Mouse (Mus musculus) embryonic facial prominence, embryonic 11.5 days (tissue): Measurements from ENCODE around the gene Mocs2. TPM values are rescaled to one million over a fixed set of nuclear protein-coding genes. Genes with fewer than 3 reads are reported as not detected.

Experiments used
- ATAC-seq: fragments of 200-750 bp; cut with Nextera tagmentation; replicated peaks from 2 replicates; pipeline ENCODE4 v1.8.0; 2017; ENCODE audit warnings: low read depth; ENCODE audit not compliant: insufficient number of reproducible peaks, low FRiP score, low TSS enrichment
- DNase-seq: peaks from one replicate; pipeline ENCODE4 v3.0.0-alpha.2; 2015; ENCODE audit warnings: low spot score
- H3K27ac ChIP-seq: fragments of 300-500 bp; sonication (generic); replicated peaks from 2 replicates; pipeline ENCODE4 v1.5.1; 2014; ENCODE audit warnings: mild to moderate bottlenecking, low read depth, low read length, control low read depth
- H3K27me3 ChIP-seq: fragments of 300-500 bp; sonication (generic); 2 replicates; pipeline ENCODE4 v1.6.1; 2014; ENCODE audit warnings: mild to moderate bottlenecking, low read length, moderate library complexity, mixed read lengths; ENCODE audit not compliant: control insufficient read depth, insufficient read depth
- H3K36me3 ChIP-seq: fragments of 300-500 bp; sonication (generic); replicated peaks from 2 replicates; pipeline ENCODE4 v1.6.1; 2014; ENCODE audit warnings: low read depth, mild to moderate bottlenecking, low read length, moderate library complexity, mixed read lengths; ENCODE audit not compliant: control insufficient read depth, insufficient read depth
- H3K4me1 ChIP-seq: fragments of 300-500 bp; sonication (generic); 2 replicates; pipeline ENCODE4 v1.6.1; 2014; ENCODE audit warnings: low read length, mixed read lengths; ENCODE audit not compliant: control insufficient read depth, insufficient read depth
- H3K4me2 ChIP-seq: fragments of 300-500 bp; sonication (generic); 2 replicates; pipeline ENCODE4 v1.6.1; 2014; ENCODE audit warnings: low read depth, mild to moderate bottlenecking, control low read depth, low read length, moderate library complexity
- H3K4me3 ChIP-seq: fragments of 300-500 bp; sonication (generic); 2 replicates; pipeline ENCODE4 v1.5.1; 2014; ENCODE audit warnings: low read depth, low read length, control low read depth
- H3K9ac ChIP-seq: fragments of 300-500 bp; sonication (generic); replicated peaks from 2 replicates; pipeline ENCODE4 v1.6.1; 2014; ENCODE audit warnings: mild to moderate bottlenecking, control low read depth, low read length
- H3K9me3 ChIP-seq: fragments of 300-500 bp; sonication (generic); replicated peaks from 2 replicates; pipeline ENCODE4 v1.6.1; 2016; ENCODE audit warnings: mild to moderate bottlenecking, low read length, inconsistent platforms, mixed read lengths; ENCODE audit not compliant: control insufficient read depth
- WGBS: fragments of 180-500 bp; shearing (Covaris S2); extraction: QIAGEN DNeasy Blood & Tissue Kit; methylation state at CpG from one replicate; pipeline ENCODE4 v1.1.7; 2014; 5-methylcytosine and 5-hydroxymethylcytosine counted together
- polyA plus RNA-seq: library from polyadenylated mRNA; unstranded; fragments of >200 nt; fragmentation: Nextera tagmentation; extraction: Ambion mirVana; gene quantifications from 2 replicates; pipeline ENCODE4 v1.2.1, GENCODE M21; 2014

Gene Mocs2
- polyA plus RNA-seq, 1 experiment from 2014 or later: 81.4 TPM

- no peaks in the 10 kb centered on the region for H3K36me3 ChIP-seq
- no peak overlapping the region for H3K9ac ChIP-seq
- H3K4me3 ChIP-seq: no peak overlapping the region
- 93% methylated on average over 6 of the region's 6 CpGs for WGBS
- H3K9me3 ChIP-seq: no peaks in the 10 kb centered on the region
- ATAC-seq: no peak
- no peak for DNase-seq
- no peaks in the 10 kb centered on the region for H3K4me1 ChIP-seq
- H3K27me3 ChIP-seq: no peaks in the 10 kb centered on the region
- no peak overlapping the region for H3K4me2 ChIP-seq
- no peak overlapping the region for H3K27ac ChIP-seq
These were observed 7.4 kb downstream of the Mocs2 start for GRCm38 (mm10) chr13:114825377-114825855.

GRCm38 (mm10) chr13:114831367-114831833 lies 13.4 kb downstream of the Mocs2 start:
- no peak overlapping the region for H3K4me2 ChIP-seq
- H3K36me3 ChIP-seq: no peaks in the 10 kb centered on the region
- H3K27me3 ChIP-seq: no peaks in the 10 kb centered on the region
- H3K27ac ChIP-seq: no peak overlapping the region
- H3K9me3 ChIP-seq: no peaks in the 10 kb centered on the region
- H3K4me3 ChIP-seq: no peak overlapping the region
- DNase-seq (peak; percentile 70), ATAC-seq (peak; percentile 49)
- H3K4me1 ChIP-seq: no peaks in the 10 kb centered on the region
- 83% methylated on average over 4 of the region's 4 CpGs for WGBS
- H3K9ac ChIP-seq: no peak overlapping the region

GRCm38 (mm10) chr13:114832761-114833160 lies 14.7 kb downstream of the Mocs2 start:
- Histone ChIP-seq H3K9ac (no peak overlapping the region), H3K4me3 (no peak overlapping the region), H3K36me3 (no peaks in the 10 kb centered on the region), H3K4me2 (no peak overlapping the region), H3K4me1 (no peaks in the 10 kb centered on the region), H3K9me3 (no peaks in the 10 kb centered on the region), H3K27ac (no peak overlapping the region), H3K27me3 (no peaks in the 10 kb centered on the region)
- DNase-seq: no peak
- ATAC-seq: no peak
- WGBS: 75% methylated on average over 5 of the region's 5 CpGs

DNA sequence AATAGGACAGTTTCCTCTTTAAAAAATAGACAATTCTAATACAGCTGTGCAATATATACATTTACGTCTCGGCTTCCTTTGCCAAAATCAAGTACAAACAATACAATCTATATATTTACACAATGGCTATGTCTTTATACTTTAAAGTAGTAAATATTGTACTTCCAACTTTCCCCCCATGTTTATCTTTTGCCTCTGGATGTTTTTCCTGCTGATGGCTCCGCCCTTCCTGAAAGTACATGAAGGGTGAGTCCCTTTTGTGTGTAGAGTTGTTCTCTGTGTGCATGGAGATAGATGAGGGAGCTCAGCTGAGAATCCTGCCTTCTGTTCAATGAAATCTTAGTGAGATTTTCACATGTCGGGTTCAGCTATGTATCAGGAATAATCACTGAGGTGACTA lies 15.3 kb downstream of the Mocs2 start:
- Histone ChIP-seq H3K9ac (no peak overlapping the region), H3K4me3 (no peak overlapping the region), H3K9me3 (no peaks in the 10 kb centered on the region), H3K4me1 (no peaks in the 10 kb centered on the region), H3K27ac (no peak overlapping the region), H3K4me2 (no peak overlapping the region), H3K27me3 (no peaks in the 10 kb centered on the region), H3K36me3 (no peaks in the 10 kb centered on the region)
- ATAC-seq (no peak), DNase-seq (no peak)
- WGBS: 89% methylated on average over 4 of the region's 4 CpGs

GRCm38 (mm10) chr13:114834580-114834979 lies 16.5 kb downstream of the Mocs2 start:
- H3K4me3 ChIP-seq: no peak overlapping the region
- H3K9me3 ChIP-seq: no peaks in the 10 kb centered on the region
- H3K4me1 ChIP-seq: no peaks in the 10 kb centered on the region
- ATAC-seq: no peak
- WGBS: 61% methylated on average over 2 of the region's 2 CpGs
- no peak for DNase-seq
- H3K4me2 ChIP-seq: no peak overlapping the region
- no peaks in the 10 kb centered on the region for H3K27me3 ChIP-seq
- no peaks in the 10 kb centered on the region for H3K36me3 ChIP-seq
- H3K9ac ChIP-seq: no peak overlapping the region
- H3K27ac ChIP-seq: no peak overlapping the region

DNA sequence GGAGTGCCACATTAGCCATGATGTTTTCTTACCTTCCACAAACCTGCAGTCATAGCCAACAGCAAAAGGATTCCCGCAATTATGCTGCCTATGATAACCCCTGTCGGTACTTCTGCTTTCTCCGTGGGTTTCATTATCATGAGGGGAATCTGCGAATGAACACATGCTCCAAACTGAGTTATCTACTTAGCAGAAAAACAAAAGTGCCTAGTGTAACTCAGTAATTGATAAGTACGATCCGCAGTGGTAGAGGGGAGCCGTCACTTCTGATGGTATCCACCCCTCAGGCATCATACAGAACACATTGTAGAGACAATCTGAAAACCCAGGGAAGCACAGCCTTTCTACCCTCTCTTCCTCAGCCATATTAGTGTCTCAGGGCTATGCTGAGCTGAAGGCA lies 19.0 kb downstream of the Mocs2 start:
- WGBS: 84% methylated on average over 7 of the region's 7 CpGs
- H3K4me2 ChIP-seq: no peak overlapping the region
- ATAC-seq: no peak
- no peak for DNase-seq
- H3K27me3 ChIP-seq: no peaks in the 10 kb centered on the region
- no peaks in the 10 kb centered on the region for H3K9me3 ChIP-seq
- no peak overlapping the region for H3K9ac ChIP-seq
- no peak overlapping the region for H3K4me3 ChIP-seq
- no peak overlapping the region for H3K27ac ChIP-seq
- H3K36me3 ChIP-seq: no peaks in the 10 kb centered on the region
- H3K4me1 ChIP-seq: no peaks in the 10 kb centered on the region

- Histone ChIP-seq H3K4me3 (no peak overlapping the region), H3K9me3 (no peaks in the 10 kb centered on the region), H3K4me1 (no peaks in the 10 kb centered on the region), H3K9ac (no peak overlapping the region), H3K27me3 (no peaks in the 10 kb centered on the region), H3K27ac (no peak overlapping the region; the same call in 1 of the 2 replicates), H3K36me3 (no peaks in the 10 kb centered on the region), H3K4me2 (no peak overlapping the region)
- WGBS: 30% methylated on average over 5 of the region's 5 CpGs
- ATAC-seq: no peak; the same call in 1 of the 2 replicates
- no peak for DNase-seq
These were observed 20.5 kb downstream of the Mocs2 start for GRCm38 (mm10) chr13:114838535-114838990.

GRCm38 (mm10) chr13:114839098-114839497 lies 21.1 kb downstream of the Mocs2 start:
- Histone ChIP-seq H3K27ac (peak overlapping the region; percentile 44; the same call in 1 of the 2 replicates), H3K27me3 (no peaks in the 10 kb centered on the region), H3K4me3 (no peak overlapping the region), H3K4me2 (no peak overlapping the region), H3K4me1 (no peaks in the 10 kb centered on the region), H3K36me3 (no peaks in the 10 kb centered on the region), H3K9ac (no peak overlapping the region), H3K9me3 (no peaks in the 10 kb centered on the region)
- ATAC-seq (no peak), DNase-seq (peak; percentile 36)
- 50% methylated on average over 9 of the region's 9 CpGs for WGBS
